Comparison of ENCODE assay signal across 21 mouse cellular contexts in the genomic region with DNA sequence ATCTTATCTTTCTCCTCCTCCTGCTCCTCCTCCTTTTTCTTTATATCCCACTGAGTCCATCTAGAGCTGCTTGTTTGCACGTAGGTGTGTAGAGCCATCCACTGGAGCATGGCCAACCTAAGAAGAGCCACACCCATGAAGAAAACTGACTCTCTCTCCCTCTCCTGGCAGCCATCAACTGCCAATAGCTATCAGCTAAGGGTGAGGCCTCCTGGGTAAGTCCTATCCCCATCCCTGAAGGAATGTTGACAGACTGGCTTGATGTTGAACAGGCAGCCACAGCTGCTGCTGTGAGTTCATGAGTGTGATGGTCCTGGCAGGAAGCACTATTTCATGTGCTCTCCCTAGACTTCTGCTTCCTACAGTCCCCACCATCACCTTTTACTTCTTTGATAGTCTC. TPM values are rescaled to one million over a fixed set of nuclear protein-coding genes. Genes with fewer than 3 reads are reported as not detected.
A peak's percentile ranks its signal among the peaks of the same experiment; 100 is the strongest.
DNase-seq lines count a peak whose midpoint lies in the region; ATAC-seq and TF ChIP-seq lines count a peak whose summit lies in the region.
"Had no signal": no experiment of that assay in that cellular context is flagged by ENCODE, and none has a peak within 500 bp of the region (broad histone marks: within the 10 kb centered on the region; RNA-seq: fewer than 3 reads in every experiment).

No protein-coding gene starts in this region.

- TF ChIP-seq EP300 in liver, postnatal 0 days (IDR thresholded peaks at IDR 0.05; ENCODE audit: low read depth) = no peak

- DNase-seq in heart, postnatal 36 days = no peak
- no peak for DNase-seq in liver, embryonic 13.5 days
- no peak for DNase-seq in liver
- DNase-seq in liver, postnatal 0 days = no peak
- DNase-seq in gastrocnemius, postnatal 4 days (ENCODE audit: low spot score in 2 of 2) = no peak
- DNase-seq in lung, adult 18-20 months = no peak
- DNase-seq in frontal cortex, postnatal 36 days (ENCODE audit: low spot score in 2 of 2) = no peak
- DNase-seq: adrenal gland, postnatal 10 days; cerebellum, adult 11 months; cerebellum, postnatal 14 days; gastrocnemius, adult 2 months; heart, postnatal 10 days; kidney, adult 8-10 months; kidney, postnatal 36 days; lung, embryonic 14.5 days; midbrain, embryonic 14.5 days; spleen, adult 18-20 months had no signal

- 6% methylated on average over 1 of the region's 1 CpGs for WGBS in heart, embryonic 12.5 days
- 45% methylated on average over 1 of the region's 1 CpGs for WGBS in liver, embryonic 13.5 days (ENCODE audit: insufficient replicate concordance)
- 15% methylated on average over 1 of the region's 1 CpGs for WGBS in liver, postnatal 0 days (ENCODE audit: insufficient replicate concordance)

- H3K27me3 ChIP-seq in heart, embryonic 12.5 days (replicated peaks) = no peaks in the 10 kb centered on the region
- 0 out of 2 replicates have a peak, but pooled peaks cover 2% of the 10 kb centered on the region for H3K27me3 ChIP-seq in liver, embryonic 13.5 days
- no peaks in the 10 kb centered on the region for H3K27me3 ChIP-seq in liver, postnatal 0 days (ENCODE audit: insufficient read depth, low read length)
- H3K27me3 ChIP-seq: hindbrain, embryonic 15.5 days had no signal

- no peak overlapping the region for H3K4me3 ChIP-seq in heart, embryonic 12.5 days
- no peak overlapping the region for H3K4me3 ChIP-seq in liver, embryonic 13.5 days (replicated peaks)
- H3K4me3 ChIP-seq in liver, postnatal 0 days (ENCODE audit: low read depth, low read length) = no peak overlapping the region
- H3K4me3 ChIP-seq: gastrocnemius, adult 2 months; hindbrain, embryonic 15.5 days had no signal

- intact Hi-C loops in heart, postnatal 36 days (cut with DNase I) = no loop called here

- H3K27ac ChIP-seq in heart, embryonic 12.5 days (ENCODE audit: poor library complexity, severe bottlenecking) = no peak overlapping the region
- H3K27ac ChIP-seq in liver, embryonic 13.5 days = no peak overlapping the region
- no peak overlapping the region for H3K27ac ChIP-seq in liver, postnatal 0 days (ENCODE audit: low read depth)
- H3K27ac ChIP-seq: gastrocnemius, adult 2 months; hindbrain, embryonic 15.5 days; macrophage had no signal

- peak; percentile 66 for ATAC-seq in heart, embryonic 12.5 days (ENCODE audit: insufficient number of reproducible peaks, low FRiP score)
- peak; percentile 29; the same call in 1 of the 2 replicates for ATAC-seq in liver, embryonic 13.5 days (ENCODE audit: low read depth)
- peak; percentile 56 for ATAC-seq in liver, postnatal 0 days
- ATAC-seq: forebrain, embryonic 16.5 days had no signal

- no peaks in the 10 kb centered on the region for H3K36me3 ChIP-seq in heart, embryonic 12.5 days
- H3K36me3 ChIP-seq in liver, embryonic 13.5 days = no peaks in the 10 kb centered on the region
- H3K36me3 ChIP-seq in liver, postnatal 0 days (replicated peaks; ENCODE audit: insufficient read depth, low read length) = no peaks in the 10 kb centered on the region
- H3K36me3 ChIP-seq: hindbrain, embryonic 15.5 days had no signal

- peaks cover 7% of the 10 kb centered on the region for H3K4me1 ChIP-seq in heart, embryonic 12.5 days (replicated peaks)
- H3K4me1 ChIP-seq in liver, embryonic 13.5 days (replicated peaks) = peaks cover 4% of the 10 kb centered on the region; the same call in 1 of the 2 replicates
- no peaks in the 10 kb centered on the region for H3K4me1 ChIP-seq in liver, postnatal 0 days (ENCODE audit: insufficient read depth)
- H3K4me1 ChIP-seq: hindbrain, embryonic 15.5 days had no signal

- H3K9me3 ChIP-seq in heart, embryonic 12.5 days (replicated peaks) = 0 out of 2 replicates have a peak, but pooled peaks cover 3% of the 10 kb centered on the region
- H3K9me3 ChIP-seq in liver, embryonic 13.5 days (replicated peaks) = no peaks in the 10 kb centered on the region
- H3K9me3 ChIP-seq in liver, postnatal 0 days (ENCODE audit: low read length) = no peaks in the 10 kb centered on the region
- H3K9me3 ChIP-seq: hindbrain, embryonic 15.5 days had no signal

- no peak overlapping the region for H3K9ac ChIP-seq in heart, embryonic 12.5 days
- H3K9ac ChIP-seq in liver, embryonic 13.5 days = no peak overlapping the region
- no peak overlapping the region for H3K9ac ChIP-seq in liver, postnatal 0 days (replicated peaks)
- H3K9ac ChIP-seq: hindbrain, embryonic 15.5 days; lung, embryonic 14.5 days had no signal

- H3K4me2 ChIP-seq in heart, embryonic 12.5 days = no peak overlapping the region
- H3K4me2 ChIP-seq in liver, embryonic 13.5 days = no peak overlapping the region
- H3K4me2 ChIP-seq in liver, postnatal 0 days (ENCODE audit: low read depth, low read length) = no peak overlapping the region
- H3K4me2 ChIP-seq: hindbrain, embryonic 15.5 days; lung, embryonic 14.5 days had no signal

- 0 out of 2 replicates have a peak, but pooled peaks have one; percentile 15 for TF ChIP-seq CTCF in liver, postnatal 0 days (IDR thresholded peaks at IDR 0.05; ENCODE audit: low read depth)

RNA-seq across cellular contexts. Expression of a gene that starts 8.4 kb away (rescaled TPM):
- 47.9 and 52.6 TPM in 2 replicates for polyA plus RNA-seq in heart, embryonic 12.5 days (2016; fragmentation: Nextera tagmentation; extraction: Ambion mirVana)
- 100 to 1,000 TPM; 242 to 252 TPM for total RNA-seq in heart, postnatal 36 days (2021)
- polyA plus RNA-seq in liver, embryonic 13.5 days (2015; fragmentation: Nextera tagmentation; extraction: Ambion mirVana) = 80.6 and 81.3 TPM in 2 replicates
- polyA plus RNA-seq in liver, postnatal 0 days (2015; fragmentation: Nextera tagmentation; extraction: Ambion mirVana) = 38.9 and 67.2 TPM in 2 replicates
- total RNA-seq in gastrocnemius, postnatal 4 days (2021) = 100 to 1,000 TPM; 475 to 482 TPM

RNA-seq across cellular contexts. Expression of a gene that starts 43.3 kb away (rescaled TPM):
- polyA plus RNA-seq in heart, embryonic 12.5 days (2016; fragmentation: Nextera tagmentation; extraction: Ambion mirVana) = 0.40 and 1.6 TPM in 2 replicates
- under 1 TPM; 0.22 to 0.30 TPM for total RNA-seq in heart, postnatal 36 days (2021)
- polyA plus RNA-seq in liver, embryonic 13.5 days (2015; fragmentation: Nextera tagmentation; extraction: Ambion mirVana) = 0.44 and 0.60 TPM in 2 replicates
- polyA plus RNA-seq in liver, postnatal 0 days (2015; fragmentation: Nextera tagmentation; extraction: Ambion mirVana) = 0.25 and 0.32 TPM in 2 replicates
- 1 to 10 TPM in 1 of 2 experiments, under 1 TPM in 1; 0.41 to 1.5 TPM for total RNA-seq in gastrocnemius, postnatal 4 days (2021)
- polyA plus RNA-seq: macrophage had no signal
